Mouse (Mus musculus): ENCODE measurements at regions not wholly inside any gene's neighbourhood (a gene's known extent, or its start where the extent isn't known, plus 50 kb on each side); places are given as distances from the start of the nearest gene placed in this dataset.

DNA sequence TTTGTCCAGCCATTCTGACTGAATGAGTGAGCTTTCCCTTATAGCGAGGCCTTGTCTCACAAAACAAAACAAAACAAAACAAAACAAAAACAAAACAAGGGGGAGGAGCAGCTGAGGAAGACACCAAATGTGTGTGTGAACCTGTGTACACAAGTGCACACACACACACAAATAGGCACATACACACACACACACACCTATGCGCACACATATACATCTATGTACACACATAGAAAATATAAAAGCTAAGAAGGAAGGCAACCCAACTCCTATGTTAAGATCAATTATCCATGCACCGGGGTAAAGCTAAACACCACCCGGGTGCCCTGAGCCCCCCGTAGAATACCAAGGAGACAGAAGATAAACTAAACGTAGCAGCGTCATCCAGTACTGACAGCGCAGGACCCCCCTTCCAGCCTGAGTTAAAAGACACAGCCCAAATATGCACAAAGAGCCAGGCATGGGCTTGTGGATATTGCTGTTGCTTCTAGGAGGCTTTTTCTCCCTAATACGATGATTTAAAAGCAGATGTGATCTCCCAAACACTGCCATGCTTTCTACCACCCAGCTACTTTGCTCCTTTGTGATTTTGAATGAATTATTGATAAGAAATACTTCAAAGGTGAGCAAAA, 108.4 kb upstream of the Ptbp2 start:
- no peak for DNase-seq

DNA sequence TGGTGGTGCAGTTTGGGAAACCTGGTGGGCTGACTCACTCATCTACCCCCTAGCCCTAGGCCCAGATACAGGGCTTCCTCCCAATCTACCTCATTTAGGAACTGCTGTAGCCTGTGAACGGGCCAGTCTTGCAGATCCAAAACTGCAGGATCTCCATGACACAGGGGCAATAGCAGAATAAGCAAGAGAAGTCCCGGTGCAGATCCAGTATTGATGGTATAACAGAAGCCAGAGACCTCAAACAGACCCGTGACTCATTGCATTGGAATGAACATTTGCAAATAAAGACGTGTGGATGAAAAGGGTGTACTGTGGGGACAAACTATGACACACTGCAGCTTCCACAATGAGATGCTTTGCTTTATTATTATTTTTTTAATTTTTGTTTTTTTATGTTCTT, 106.6 kb upstream of the Ptbp2 start:
- DNase-seq: no peak

DNA sequence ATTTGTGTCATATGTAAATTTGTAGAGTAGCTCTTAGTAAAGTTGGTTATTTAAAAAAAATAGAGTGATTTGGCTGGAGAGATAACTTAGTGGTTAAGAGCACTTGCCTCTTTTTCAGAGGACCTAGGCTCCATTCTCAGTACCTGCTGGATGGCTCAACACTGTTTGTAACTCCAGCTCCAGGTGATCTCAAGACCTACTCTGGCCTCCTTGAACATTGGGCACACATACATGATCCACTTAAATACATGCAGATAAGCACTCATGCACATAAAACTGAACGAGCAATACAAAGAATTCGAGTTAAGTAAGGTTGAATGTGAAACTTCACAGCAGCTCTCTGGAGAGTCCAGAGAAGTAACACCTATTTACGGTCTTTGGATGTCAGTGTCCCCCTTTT, 104.2 kb upstream of the Ptbp2 start:
- no peak for DNase-seq

DNA sequence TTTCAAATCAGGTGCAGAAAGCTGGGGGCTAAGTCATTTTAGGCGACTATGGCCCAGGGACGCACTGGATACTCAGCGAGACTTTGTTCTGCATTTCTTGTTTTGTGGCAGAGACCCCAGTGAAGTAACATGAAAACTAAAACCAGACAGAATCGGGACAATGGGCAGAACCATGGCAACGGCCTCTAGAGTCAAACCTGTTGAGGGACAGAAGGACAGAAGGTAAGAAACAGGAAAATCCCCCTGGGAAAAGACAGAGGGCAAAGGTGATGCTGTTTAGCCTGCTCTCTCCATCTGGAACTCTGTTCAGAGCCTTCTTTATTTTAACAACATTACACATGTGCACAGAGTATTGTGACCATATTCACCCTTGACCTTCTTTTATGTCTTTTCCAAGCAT, 92.1 kb upstream of the Ptbp2 start:
- DNase-seq: no peak

DNA sequence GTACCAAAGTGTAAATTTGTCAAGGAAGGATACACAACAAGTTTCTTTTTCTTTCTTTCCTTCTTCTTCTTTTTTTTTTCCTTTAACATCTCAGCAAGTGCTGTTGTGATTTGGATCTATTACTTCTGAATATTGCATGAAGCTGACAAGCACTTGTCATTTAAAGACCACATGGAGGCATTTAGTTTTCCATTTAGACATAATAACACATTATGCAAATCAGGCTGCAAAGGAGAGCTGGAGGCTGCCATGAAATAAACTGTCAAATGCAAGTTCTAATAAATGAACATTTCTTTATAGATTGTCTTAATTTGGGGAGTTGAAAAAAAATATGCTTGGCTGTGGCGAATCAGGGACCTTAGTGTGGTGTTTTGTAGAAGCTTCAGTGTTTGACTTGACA, 90.8 kb upstream of the Ptbp2 start:
- DNase-seq: no peak

DNA sequence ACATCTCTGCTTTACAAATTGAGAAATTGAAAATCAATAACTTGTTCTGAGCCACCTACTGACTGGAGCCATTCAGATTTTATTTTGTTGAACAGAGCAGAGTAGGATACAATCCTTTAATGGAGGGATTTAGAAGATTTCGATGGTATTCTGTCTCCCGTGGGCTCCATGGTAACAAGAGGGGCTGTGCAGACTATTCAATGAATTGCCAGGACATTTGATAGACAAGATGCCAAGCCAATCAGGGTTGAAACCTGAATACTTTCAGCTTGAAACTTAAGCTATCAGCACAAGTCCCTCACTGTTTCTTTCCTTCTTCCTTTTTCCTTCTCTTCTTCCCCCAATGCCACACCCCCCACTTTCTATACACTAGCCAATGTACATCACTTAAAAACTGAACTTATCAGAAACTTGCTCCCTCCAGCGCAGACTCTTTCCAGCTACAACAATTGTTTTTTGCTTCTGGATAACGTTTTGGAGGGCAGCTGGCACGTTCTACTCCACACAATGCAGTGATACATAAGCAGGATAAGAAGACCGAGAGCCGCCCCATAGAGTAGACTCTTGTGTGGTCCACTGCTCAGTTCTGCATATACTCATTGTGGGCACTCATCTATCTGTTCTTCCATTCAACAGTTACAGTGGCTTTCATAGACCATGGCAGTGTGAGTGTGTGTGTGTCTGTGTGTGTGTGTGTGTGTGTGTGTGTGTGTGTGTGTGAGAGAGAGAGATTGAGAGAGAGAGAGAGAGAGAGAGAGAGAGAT, 78.1 kb upstream of the Ptbp2 start:
- DNase-seq: no peak
